Mouse (Mus musculus) E14TG2a.4 (cell line): ENCODE measurements around the gene Prr23a2.

ENCODE experiments used
- CTCF ChIP-seq: conservative IDR thresholded peaks from 2 replicates; pipeline ENCODE4 v1.5.1; 2014; ENCODE audit warnings: low read length
- NANOG ChIP-seq: IDR thresholded peaks from 2 replicates; pipeline ENCODE4 v1.6.1; 2014; ENCODE audit warnings: borderline replicate concordance, low read length, mixed read lengths
- POU5F1 ChIP-seq: IDR thresholded peaks from 2 replicates; pipeline ENCODE4 v1.6.1; 2014; ENCODE audit warnings: low read length, borderline replicate concordance

- no peak for TF ChIP-seq POU5F1
- no peak for TF ChIP-seq CTCF
- TF ChIP-seq NANOG: no peak
Observed at GRCm38 (mm10) chr9:98816066-98816465, 40.2 kb upstream of the Prr23a2 start.
